Mouse (Mus musculus): ENCODE measurements around the gene Bckdk.
"Not testable (repeated sequence)": the region's sequence is repeated elsewhere in the genome, so short reads cannot be mapped to it uniquely, and the experiment has no call there.

Gene Bckdk

GRCm38 (mm10) chr7:127932273-127933031 is 28.6 kb downstream of the Bckdk start:
- DNase-seq, result no peak

GRCm38 (mm10) chr7:127934075-127934474 is 30.2 kb downstream of the Bckdk start:
- DNase-seq, result no peak

- DNase-seq, result peak; percentile 93
Observed at GRCm38 (mm10) chr7:127935028-127935722, 31.3 kb downstream of the Bckdk start.

GRCm38 (mm10) chr7:127935748-127936159 is 31.9 kb downstream of the Bckdk start:
- no peak for DNase-seq

- DNase-seq, result no peak
Observed at GRCm38 (mm10) chr7:127936216-127936884, 32.5 kb downstream of the Bckdk start.

GRCm38 (mm10) chr7:127942097-127942496 is 38.2 kb downstream of the Bckdk start:
- DNase-seq, result not testable (repeated sequence)

GRCm38 (mm10) chr7:127944614-127945013 is 40.7 kb downstream of the Bckdk start:
- no peak for DNase-seq

- no peak for DNase-seq
Observed at GRCm38 (mm10) chr7:127946470-127947023, 42.7 kb downstream of the Bckdk start, which contains the start of gene Prss36. Gene Prss36 (minus strand): TSS chr7:127946725.

GRCm38 (mm10) chr7:127952864-127953581 is 49.1 kb downstream of the Bckdk start:
- no peak for DNase-seq

- DNase-seq, result no peak
Observed at GRCm38 (mm10) chr7:127959364-127959763, 55.5 kb downstream of the Bckdk start.

Measured in right cerebral cortex, postnatal 14 days (tissue).